ENCODE assay signal across 23 mouse cellular contexts in genomic region chr4:129494681-129495080, GRCm38 (mm10). TPM values are rescaled to one million over a fixed set of nuclear protein-coding genes. Genes with fewer than 3 reads are reported as not detected.
A peak's percentile ranks its signal among the peaks of the same experiment; 100 is the strongest.
DNase-seq lines count a peak whose midpoint lies in the region; ATAC-seq and TF ChIP-seq lines count a peak whose summit lies in the region.
"Had no signal": no experiment of that assay in that cellular context is flagged by ENCODE, and none has a peak within 500 bp of the region (broad histone marks: within the 10 kb centered on the region; RNA-seq: fewer than 3 reads in every experiment).

No protein-coding gene starts in this region.

- peak; percentile 45 for TF ChIP-seq CTCF in hindbrain, postnatal 0 days (IDR thresholded peaks at IDR 0.05; ENCODE audit: low read depth)
- peak; percentile 46 for TF ChIP-seq CTCF in liver, embryonic 14.5 days (IDR thresholded peaks at IDR 0.05; ENCODE audit: low read depth)
- peak; percentile 75 for TF ChIP-seq CTCF in ES-Bruce4 (IDR thresholded peaks at IDR 0.05; ENCODE audit: low read depth, low read length)

- H3K36me3 ChIP-seq in hindbrain, postnatal 0 days (ENCODE audit: insufficient read depth, low read length): no peaks in the 10 kb centered on the region
- H3K36me3 ChIP-seq in hindbrain, embryonic 14.5 days (replicated peaks; ENCODE audit: control insufficient read depth, insufficient read depth): no peaks in the 10 kb centered on the region
- H3K36me3 ChIP-seq in liver, embryonic 14.5 days (replicated peaks; ENCODE audit: control insufficient read depth, insufficient read depth, low read depth): no peaks in the 10 kb centered on the region; the same call in 1 of the 2 replicates
- no peaks in the 10 kb centered on the region for H3K36me3 ChIP-seq in liver, embryonic 11.5 days (ENCODE audit: control insufficient read depth, insufficient read depth, low read length)
- no peaks in the 10 kb centered on the region for H3K36me3 ChIP-seq in ES-Bruce4 (ENCODE audit: control insufficient read depth, insufficient read depth, low read length, poor library complexity, severe bottlenecking)
- H3K36me3 ChIP-seq: G1E; hindbrain, embryonic 15.5 days; midbrain, embryonic 15.5 days had no signal

- no peak overlapping the region for H3K4me2 ChIP-seq in hindbrain, postnatal 0 days (ENCODE audit: low read depth, low read length)
- no peak overlapping the region for H3K4me2 ChIP-seq in hindbrain, embryonic 14.5 days (replicated peaks)
- H3K4me2 ChIP-seq in liver, embryonic 14.5 days (ENCODE audit: low read depth): no peak overlapping the region
- H3K4me2 ChIP-seq in liver, embryonic 11.5 days: no peak overlapping the region
- H3K4me2 ChIP-seq: hindbrain, embryonic 15.5 days; midbrain, embryonic 15.5 days had no signal

- H3K4me3 ChIP-seq in hindbrain, postnatal 0 days (ENCODE audit: low read length): no peak overlapping the region
- H3K4me3 ChIP-seq in hindbrain, embryonic 14.5 days (replicated peaks; ENCODE audit: low read length): no peak overlapping the region
- H3K4me3 ChIP-seq in liver, embryonic 14.5 days (ENCODE audit: insufficient read depth in 1 of 2, low read depth in 2 of 2, low read length in 2 of 2): no peak overlapping the region
- H3K4me3 ChIP-seq in liver, embryonic 11.5 days (ENCODE audit: low read depth, low read length): no peak overlapping the region
- no peak overlapping the region for H3K4me3 ChIP-seq in ES-Bruce4 (ENCODE audit: low read depth, low read length)
- H3K4me3 ChIP-seq: hindbrain, embryonic 15.5 days; midbrain, embryonic 15.5 days had no signal

- peaks cover 19% of the 10 kb centered on the region for H3K4me1 ChIP-seq in hindbrain, postnatal 0 days (ENCODE audit: insufficient read depth, low read length)
- peaks cover 25% of the 10 kb centered on the region for H3K4me1 ChIP-seq in hindbrain, embryonic 14.5 days (replicated peaks; ENCODE audit: control insufficient read depth, insufficient read depth, low read length)
- peaks cover 0 to 11% of the 10 kb centered on the region in 2 experiments; a peak in 2 of 4 replicates for H3K4me1 ChIP-seq in liver, embryonic 14.5 days (replicated peaks; ENCODE audit: control insufficient read depth in 2 of 2, insufficient read depth in 2 of 2, low read length in 1 of 2)
- H3K4me1 ChIP-seq in liver, embryonic 11.5 days (replicated peaks; ENCODE audit: control insufficient read depth, insufficient read depth, low read length): peaks cover 23% of the 10 kb centered on the region
- H3K4me1 ChIP-seq in ES-Bruce4 (ENCODE audit: control insufficient read depth, insufficient read depth, low read length): peaks cover 10% of the 10 kb centered on the region

- no peak for ATAC-seq in hindbrain, postnatal 0 days
- no peak for ATAC-seq in hindbrain, embryonic 14.5 days (ENCODE audit: low FRiP score)
- ATAC-seq in liver, embryonic 14.5 days (ENCODE audit: insufficient read depth): no peak
- ATAC-seq in liver, embryonic 11.5 days (replicated peaks; ENCODE audit: low FRiP score): no peak
- ATAC-seq: activated CD4-positive, CD25-positive, alpha-beta regulatory T cell, adult 4 months; midbrain, embryonic 15.5 days had no signal

- no peak overlapping the region for H3K9ac ChIP-seq in hindbrain, postnatal 0 days (replicated peaks; ENCODE audit: low read length)
- no peak overlapping the region for H3K9ac ChIP-seq in hindbrain, embryonic 14.5 days
- H3K9ac ChIP-seq in liver, embryonic 14.5 days (replicated peaks): no peak overlapping the region
- H3K9ac ChIP-seq in liver, embryonic 11.5 days (ENCODE audit: low read depth, low read length): no peak overlapping the region
- H3K9ac ChIP-seq in ES-Bruce4 (ENCODE audit: low read depth, poor library complexity, severe bottlenecking): no peak overlapping the region
- H3K9ac ChIP-seq: hindbrain, embryonic 15.5 days; midbrain, embryonic 15.5 days had no signal

- no peak for TF ChIP-seq POLR2A in ES-Bruce4 (IDR thresholded peaks at IDR 0.05; ENCODE audit: insufficient read depth, low read length)

- H3K27ac ChIP-seq in hindbrain, postnatal 0 days: no peak overlapping the region
- H3K27ac ChIP-seq in hindbrain, embryonic 14.5 days: no peak overlapping the region
- no peak overlapping the region for H3K27ac ChIP-seq in liver, embryonic 14.5 days
- H3K27ac ChIP-seq in liver, embryonic 11.5 days (ENCODE audit: low read depth, low read length): no peak overlapping the region
- no peak overlapping the region for H3K27ac ChIP-seq in ES-Bruce4 (ENCODE audit: insufficient read depth, low read length)
- H3K27ac ChIP-seq: midbrain, embryonic 15.5 days had no signal

- no peaks in the 10 kb centered on the region for H3K9me3 ChIP-seq in hindbrain, postnatal 0 days (ENCODE audit: low read length)
- H3K9me3 ChIP-seq in hindbrain, embryonic 14.5 days (ENCODE audit: control insufficient read depth, low read length): no peaks in the 10 kb centered on the region
- no peaks in the 10 kb centered on the region for H3K9me3 ChIP-seq in liver, embryonic 14.5 days (ENCODE audit: control insufficient read depth, low read length)
- no peaks in the 10 kb centered on the region for H3K9me3 ChIP-seq in liver, embryonic 11.5 days (ENCODE audit: control insufficient read depth, low read length)
- no peaks in the 10 kb centered on the region for H3K9me3 ChIP-seq in ES-Bruce4 (replicated peaks; ENCODE audit: control insufficient read depth, insufficient read depth, low read length, poor library complexity, severe bottlenecking)
- H3K9me3 ChIP-seq: G1E; hindbrain, embryonic 15.5 days; midbrain, embryonic 15.5 days had no signal

- WGBS in hindbrain, postnatal 0 days: 64% methylated on average over 6 of the region's 7 CpGs
- 69% methylated on average over 6 of the region's 7 CpGs for WGBS in hindbrain, embryonic 14.5 days
- 56% methylated on average over 7 of the region's 7 CpGs for WGBS in liver, embryonic 14.5 days (ENCODE audit: insufficient replicate concordance)
- 64% methylated on average over 7 of the region's 7 CpGs for WGBS in liver, embryonic 11.5 days

- peak; percentile 43 for DNase-seq in adrenal gland, postnatal 14 days
- DNase-seq in adrenal gland, adult 18-20 months (ENCODE audit: low spot score in 2 of 2): no peak
- no peak for DNase-seq in hindbrain, postnatal 0 days (ENCODE audit: low spot score)
- no peak for DNase-seq in hindbrain, embryonic 14.5 days (ENCODE audit: low spot score)
- no peak for DNase-seq in liver, embryonic 14.5 days (ENCODE audit: low read depth in 3 of 3, low spot score in 3 of 3)
- DNase-seq in liver, embryonic 11.5 days (ENCODE audit: low spot score): no peak
- no peak for DNase-seq in urinary bladder, adult 18-20 months (ENCODE audit: low spot score in 2 of 2)
- DNase-seq: cerebellum, postnatal 25 days; lung, postnatal 14 days; thymus, postnatal 36 days had no signal

- H3K27me3 ChIP-seq in hindbrain, postnatal 0 days (ENCODE audit: insufficient read depth, low read length): no peaks in the 10 kb centered on the region
- H3K27me3 ChIP-seq in hindbrain, embryonic 14.5 days (ENCODE audit: control insufficient read depth, insufficient read depth, low read length): peaks cover 16% of the 10 kb centered on the region
- peaks cover 24% of the 10 kb centered on the region for H3K27me3 ChIP-seq in liver, embryonic 14.5 days (ENCODE audit: control insufficient read depth, insufficient read depth, low read length)
- H3K27me3 ChIP-seq in liver, embryonic 11.5 days (replicated peaks; ENCODE audit: control insufficient read depth, insufficient read depth, low read length): peaks cover 20% of the 10 kb centered on the region
- no peaks in the 10 kb centered on the region for H3K27me3 ChIP-seq in ES-Bruce4 (ENCODE audit: control insufficient read depth, insufficient read depth, low read length, poor library complexity, severe bottlenecking)

- no peak for TF ChIP-seq EP300 in liver, embryonic 14.5 days (IDR thresholded peaks at IDR 0.05; ENCODE audit: low read depth)
- 0 out of 2 replicates have a peak, but pooled peaks have one; percentile 38 for TF ChIP-seq EP300 in ES-Bruce4 (IDR thresholded peaks at IDR 0.05; ENCODE audit: insufficient read depth, low read depth, low read length)

RNA-seq across cellular contexts. Expression of gene Fam229a, which starts 3.7 kb away (rescaled TPM):
- not detected in 2 replicates for total RNA-seq in adrenal gland, postnatal 14 days (2021)
- total RNA-seq in adrenal gland, adult 18-20 months (2021): not detected
- 3.9 TPM in 1 of 2 replicates, not detected in the other for total RNA-seq in hindbrain, postnatal 0 days (2014; rRNA removed)
- 3.0 and 3.1 TPM in 2 replicates for polyA plus RNA-seq in hindbrain, postnatal 0 days (2015; fragmentation: Nextera tagmentation; extraction: Ambion mirVana)
- 0.55 and 0.78 TPM in 2 replicates for polyA plus RNA-seq in hindbrain, embryonic 14.5 days (2014; fragmentation: Nextera tagmentation; extraction: Ambion mirVana)
- polyA plus RNA-seq in liver, embryonic 14.5 days (2012; rRNA removed): 0.40 and 0.54 TPM in 2 replicates
- polyA plus RNA-seq in liver, embryonic 14.5 days (2014; fragmentation: Nextera tagmentation; extraction: Ambion mirVana): 0.37 and 0.44 TPM in 2 replicates
- polyA plus RNA-seq in liver, embryonic 11.5 days (2014; fragmentation: Nextera tagmentation; extraction: Ambion mirVana): not detected in 2 replicates
- polyA plus RNA-seq in ES-Bruce4 (2011; ENCODE audit: insufficient read depth, insufficient read length, low read depth, missing spikeins): not detected in 2 replicates
- total RNA-seq: G1E; granulocyte monocyte progenitor cell, adult 5-6 weeks; layer of hippocampus, adult 18-20 months; left cerebral cortex, adult 8-10 months had no signal
- polyA plus RNA-seq: activated CD4-positive, CD25-positive, alpha-beta regulatory T cell, adult 4 months; embryonic facial prominence, embryonic 11.5 days; G1E; limb, embryonic 14.5 days; midbrain, embryonic 15.5 days; neural tube, embryonic 11.5 days; small intestine, adult 2 months; stomach, embryonic 14.5 days had no signal

RNA-seq across cellular contexts. Expression of gene Tssk3, which starts 3.9 kb away (rescaled TPM):
- not detected in 2 replicates for total RNA-seq in adrenal gland, postnatal 14 days (2021)
- not detected for total RNA-seq in adrenal gland, adult 18-20 months (2021)
- not detected in 2 replicates for total RNA-seq in hindbrain, postnatal 0 days (2014; rRNA removed)
- polyA plus RNA-seq in hindbrain, postnatal 0 days (2015; fragmentation: Nextera tagmentation; extraction: Ambion mirVana): 1.1 and 1.3 TPM in 2 replicates
- polyA plus RNA-seq in hindbrain, embryonic 14.5 days (2014; fragmentation: Nextera tagmentation; extraction: Ambion mirVana): 0.16 and 0.46 TPM in 2 replicates
- polyA plus RNA-seq in liver, embryonic 14.5 days (2012; rRNA removed): not detected in 2 replicates
- not detected in 2 replicates for polyA plus RNA-seq in liver, embryonic 14.5 days (2014; fragmentation: Nextera tagmentation; extraction: Ambion mirVana)
- not detected in 2 replicates for polyA plus RNA-seq in liver, embryonic 11.5 days (2014; fragmentation: Nextera tagmentation; extraction: Ambion mirVana)
- polyA plus RNA-seq in ES-Bruce4 (2011; ENCODE audit: insufficient read depth, insufficient read length, low read depth, missing spikeins): not detected in 2 replicates
- total RNA-seq: granulocyte monocyte progenitor cell, adult 5-6 weeks; layer of hippocampus, adult 18-20 months had no signal
- polyA plus RNA-seq: activated CD4-positive, CD25-positive, alpha-beta regulatory T cell, adult 4 months; embryonic facial prominence, embryonic 11.5 days; G1E; limb, embryonic 14.5 days; neural tube, embryonic 11.5 days; small intestine, adult 2 months; stomach, embryonic 14.5 days had no signal

RNA-seq across cellular contexts. Expression of gene Marcksl1, which starts 18.7 kb away (rescaled TPM):
- total RNA-seq in adrenal gland, postnatal 14 days (2021): 78.9 and 81.4 TPM in 2 replicates
- 10 to 100 TPM; 29.3 to 30.4 TPM for total RNA-seq in adrenal gland, adult 18-20 months (2021)
- total RNA-seq in hindbrain, postnatal 0 days (2014; rRNA removed): 1,438 and 1,538 TPM in 2 replicates
- 1,583 and 1,620 TPM in 2 replicates for polyA plus RNA-seq in hindbrain, postnatal 0 days (2015; fragmentation: Nextera tagmentation; extraction: Ambion mirVana)
- polyA plus RNA-seq in hindbrain, embryonic 14.5 days (2014; fragmentation: Nextera tagmentation; extraction: Ambion mirVana): 1,580 and 1,755 TPM in 2 replicates
- polyA plus RNA-seq in liver, embryonic 14.5 days (2012; rRNA removed): 30.6 and 34.8 TPM in 2 replicates
- 38.2 and 42.0 TPM in 2 replicates for polyA plus RNA-seq in liver, embryonic 14.5 days (2014; fragmentation: Nextera tagmentation; extraction: Ambion mirVana)
- 388 and 395 TPM in 2 replicates for polyA plus RNA-seq in liver, embryonic 11.5 days (2014; fragmentation: Nextera tagmentation; extraction: Ambion mirVana)
- polyA plus RNA-seq in ES-Bruce4 (2011; ENCODE audit: insufficient read depth, insufficient read length, low read depth, missing spikeins): 379 and 434 TPM in 2 replicates

RNA-seq across cellular contexts. Expression of gene Bsdc1, which starts 33.3 kb away (rescaled TPM):
- 52.3 and 55.7 TPM in 2 replicates for total RNA-seq in adrenal gland, postnatal 14 days (2021)
- 10 to 100 TPM; 56.8 to 71.5 TPM for total RNA-seq in adrenal gland, adult 18-20 months (2021)
- 55.2 and 60.6 TPM in 2 replicates for total RNA-seq in hindbrain, postnatal 0 days (2014; rRNA removed)
- 25.3 and 27.1 TPM in 2 replicates for polyA plus RNA-seq in hindbrain, postnatal 0 days (2015; fragmentation: Nextera tagmentation; extraction: Ambion mirVana)
- 29.5 and 33.8 TPM in 2 replicates for polyA plus RNA-seq in hindbrain, embryonic 14.5 days (2014; fragmentation: Nextera tagmentation; extraction: Ambion mirVana)
- polyA plus RNA-seq in liver, embryonic 14.5 days (2012; rRNA removed): 30.5 and 34.7 TPM in 2 replicates
- 52.1 and 52.4 TPM in 2 replicates for polyA plus RNA-seq in liver, embryonic 14.5 days (2014; fragmentation: Nextera tagmentation; extraction: Ambion mirVana)
- 21.6 and 22.5 TPM in 2 replicates for polyA plus RNA-seq in liver, embryonic 11.5 days (2014; fragmentation: Nextera tagmentation; extraction: Ambion mirVana)
- polyA plus RNA-seq in ES-Bruce4 (2011; ENCODE audit: insufficient read depth, insufficient read length, low read depth, missing spikeins): 31.6 and 36.4 TPM in 2 replicates

RNA-seq across cellular contexts. Expression of gene Hdac1, which starts 47.8 kb away (rescaled TPM):
- 55.7 and 59.5 TPM in 2 replicates for total RNA-seq in adrenal gland, postnatal 14 days (2021)
- total RNA-seq in adrenal gland, adult 18-20 months (2021): 10 to 100 TPM; 38.9 to 48.2 TPM
- total RNA-seq in hindbrain, postnatal 0 days (2014; rRNA removed): 20.7 and 38.0 TPM in 2 replicates
- 56.6 and 62.1 TPM in 2 replicates for polyA plus RNA-seq in hindbrain, postnatal 0 days (2015; fragmentation: Nextera tagmentation; extraction: Ambion mirVana)
- polyA plus RNA-seq in hindbrain, embryonic 14.5 days (2014; fragmentation: Nextera tagmentation; extraction: Ambion mirVana): 76.0 and 79.8 TPM in 2 replicates
- polyA plus RNA-seq in liver, embryonic 14.5 days (2012; rRNA removed): 59.4 and 76.5 TPM in 2 replicates
- polyA plus RNA-seq in liver, embryonic 14.5 days (2014; fragmentation: Nextera tagmentation; extraction: Ambion mirVana): 107 and 114 TPM in 2 replicates
- 215 and 223 TPM in 2 replicates for polyA plus RNA-seq in liver, embryonic 11.5 days (2014; fragmentation: Nextera tagmentation; extraction: Ambion mirVana)
- polyA plus RNA-seq in ES-Bruce4 (2011; ENCODE audit: insufficient read depth, insufficient read length, low read depth, missing spikeins): 301 and 304 TPM in 2 replicates
